In the genomic region with DNA sequence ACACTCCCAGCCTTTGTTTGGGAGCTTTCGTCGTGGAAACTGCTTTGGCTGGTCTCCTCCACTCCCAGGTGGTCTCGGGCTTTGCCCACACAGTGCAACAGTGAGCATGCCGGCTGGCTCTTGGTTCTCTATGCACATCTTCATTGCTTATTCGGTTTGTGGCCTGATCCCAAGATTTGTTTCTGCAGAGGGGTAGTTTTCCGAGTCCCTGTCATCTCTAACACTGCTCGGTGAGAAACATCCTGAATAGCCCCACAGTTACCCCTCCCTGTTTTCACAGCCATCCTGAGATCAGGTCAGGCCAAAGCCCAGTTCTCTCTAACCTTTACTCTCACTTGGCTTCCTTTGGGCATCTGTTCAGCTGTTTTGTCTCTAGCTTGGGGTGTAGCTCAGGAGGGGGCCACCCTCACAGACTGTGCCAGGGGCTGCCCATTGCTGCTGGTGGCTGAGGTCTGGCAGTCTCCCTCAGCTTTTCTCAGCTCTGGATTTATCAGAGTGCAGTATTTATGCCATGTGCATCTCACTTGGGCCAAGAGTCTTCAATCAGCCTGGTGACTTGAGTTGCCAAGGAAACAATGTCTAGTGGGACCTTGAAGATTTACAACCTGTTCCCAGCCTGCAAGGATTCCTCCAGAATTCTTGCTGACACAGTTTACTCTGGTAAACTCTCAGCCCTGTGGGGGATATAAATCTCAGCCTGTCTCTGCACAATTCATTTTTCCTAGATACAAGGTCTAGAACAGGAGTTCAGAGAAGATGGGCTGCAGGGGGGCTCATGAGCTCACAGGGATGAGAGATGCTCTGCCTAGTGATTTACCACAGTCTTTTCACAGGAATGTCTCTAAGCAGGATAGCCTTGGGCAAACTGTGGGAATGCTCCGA, we compare ENCODE assay signal across 8 mouse cellular contexts.
DNase-seq lines count a peak whose midpoint lies in the region; ATAC-seq lines count a peak whose summit lies in the region.

No protein-coding gene starts in this region.

- peak overlapping the region; percentile 53 for H3K27ac ChIP-seq in neural tube, embryonic 12.5 days

- H3K4me3 ChIP-seq in neural tube, embryonic 12.5 days, result no peak overlapping the region

- DNase-seq in cerebellum, postnatal 10 days, result peak; percentile 77 to 86
- DNase-seq in cerebellum, adult 18-20 months, result no peak
- DNase-seq in 3T3-L1 (ENCODE audit: low read depth, low spot score), result peak; percentile 35
- peak; percentile 20 for DNase-seq in embryo, embryonic 9.5 days (ENCODE audit: extremely low spot score)
- DNase-seq in kidney, postnatal 10 days, result peak; percentile 34

- no peaks in the 10 kb centered on the region for H3K9me3 ChIP-seq in neural tube, embryonic 12.5 days

- peak overlapping the region; percentile 22 for H3K4me2 ChIP-seq in neural tube, embryonic 12.5 days (replicated peaks)

- H3K9ac ChIP-seq in neural tube, embryonic 12.5 days, result no peak overlapping the region

- 12% methylated on average over 8 of the region's 8 CpGs for whole genome bisulfite sequencing in neural tube, embryonic 12.5 days

- H3K4me1 ChIP-seq in neural tube, embryonic 12.5 days, result peaks cover 40% of the 10 kb centered on the region

- H3K36me3 ChIP-seq in neural tube, embryonic 12.5 days, result no peaks in the 10 kb centered on the region

- no peaks in the 10 kb centered on the region for H3K27me3 ChIP-seq in neural tube, embryonic 12.5 days (replicated peaks)

- ATAC-seq in neural tube, embryonic 12.5 days (ENCODE audit: low FRiP score, low read depth), result peak; percentile 89
- ATAC-seq in inflammation-experienced regulatory T-cells, adult 6 months, result no peak
- ATAC-seq in activated CD4-positive, CD25-positive, alpha-beta regulatory T cell, adult 4 months, result no peak

Comparison
In these comparisons a context has a peak if more than half of its experiments do, and no peak if none do; other contexts are left out.
1. DNase-seq: peak in cerebellum, postnatal 10 days (2 of 2), 3T3-L1 (single experiment), embryo, embryonic 9.5 days (single experiment) and kidney, postnatal 10 days (single experiment); none in cerebellum, adult 18-20 months (0 of 2).